ENCODE assay signal across 13 mouse cellular contexts in genomic region chr19:27073281-27073680, GRCm38 (mm10).
"Had no signal": no experiment of that assay in that cellular context is flagged by ENCODE, and none has a peak within 500 bp of the region (broad histone marks: within the 10 kb centered on the region; RNA-seq: fewer than 3 reads in every experiment).

No protein-coding gene starts in this region.

- H3K36me3 ChIP-seq: limb, embryonic 15.5 days; liver, embryonic 12.5 days; lung, embryonic 15.5 days; midbrain, embryonic 12.5 days; neural tube, embryonic 12.5 days; stomach, embryonic 15.5 days had no signal

- H3K27me3 ChIP-seq: limb, embryonic 15.5 days; liver, embryonic 12.5 days; lung, embryonic 15.5 days; midbrain, embryonic 12.5 days; neural tube, embryonic 12.5 days; stomach, embryonic 15.5 days had no signal

- ATAC-seq: liver, embryonic 12.5 days had no signal

- DNase-seq: kidney, adult 8-10 months; kidney, postnatal 36 days; layer of hippocampus, adult 9-11 months; layer of hippocampus, postnatal 36 days; right cerebral cortex, postnatal 4 days; thymus, postnatal 14 days had no signal

- H3K9ac ChIP-seq: limb, embryonic 15.5 days; liver, embryonic 12.5 days; lung, embryonic 15.5 days; midbrain, embryonic 12.5 days; neural tube, embryonic 12.5 days; stomach, embryonic 15.5 days had no signal

- H3K27ac ChIP-seq: limb, embryonic 15.5 days; liver, embryonic 12.5 days; lung, embryonic 15.5 days; midbrain, embryonic 12.5 days; neural tube, embryonic 12.5 days; stomach, embryonic 15.5 days had no signal

- H3K4me3 ChIP-seq: limb, embryonic 15.5 days; liver, embryonic 12.5 days; lung, embryonic 15.5 days; midbrain, embryonic 12.5 days; myocyte; neural tube, embryonic 12.5 days; stomach, embryonic 15.5 days had no signal

- H3K4me1 ChIP-seq: liver, embryonic 12.5 days; midbrain, embryonic 12.5 days; neural tube, embryonic 12.5 days; stomach, embryonic 15.5 days had no signal

- H3K4me2 ChIP-seq: limb, embryonic 15.5 days; liver, embryonic 12.5 days; lung, embryonic 15.5 days; midbrain, embryonic 12.5 days; neural tube, embryonic 12.5 days; stomach, embryonic 15.5 days had no signal

- H3K9me3 ChIP-seq: limb, embryonic 15.5 days; liver, embryonic 12.5 days; lung, embryonic 15.5 days; neural tube, embryonic 12.5 days; stomach, embryonic 15.5 days had no signal
